Mouse (Mus musculus): ENCODE measurements around the gene Sidt2. TPM values are rescaled to one million over a fixed set of nuclear protein-coding genes. Genes with fewer than 3 reads are reported as not detected.

The Sidt2 gene
- polyA plus RNA-seq, 1 experiment from 2014 or later, result 50.0 TPM

GRCm38 (mm10) chr9:45906355-45907077 lies 48.5 kb downstream of the Sidt2 start, which contains the start of the genes Pcsk7 and Rnf214:
TSS of gene Pcsk7 (plus strand) at chr9:45906497.
TSS of gene Rnf214 (minus strand) at chr9:45906911.
- H3K4me1 ChIP-seq (ENCODE audit: control insufficient read depth, insufficient read depth, low read length), result peaks cover 25% of the 10 kb centered on the region
- H3K36me3 ChIP-seq (ENCODE audit: control insufficient read depth, insufficient read depth, low read length), result peaks cover 13% of the 10 kb centered on the region
- peak; percentile 95 for ATAC-seq
- peak within 1 kb of the TSS; percentile 86 for H3K4me2 ChIP-seq (ENCODE audit: low read length)
- H3K9ac ChIP-seq (ENCODE audit: low read depth, low read length), result peak within 1 kb of the TSS; percentile 91
- H3K9me3 ChIP-seq (replicated peaks; ENCODE audit: control insufficient read depth, low read length, poor library complexity, severe bottlenecking), result no peaks in the 10 kb centered on the region
- H3K27ac ChIP-seq (ENCODE audit: low read length), result peak within 1 kb of the TSS; percentile 98
- under 1% methylated on average over 68 of the region's 80 CpGs for WGBS
- H3K27me3 ChIP-seq (ENCODE audit: control insufficient read depth, insufficient read depth, low read depth, low read length), result no peaks in the 10 kb centered on the region
- peak within 1 kb of the TSS; percentile 95 for H3K4me3 ChIP-seq (ENCODE audit: low read depth, low read length)

GRCm38 (mm10) chr9:45905811-45906237 lies 49.2 kb downstream of the Sidt2 start:
- ATAC-seq, result peak; percentile 53
- peaks cover 8% of the 10 kb centered on the region for H3K36me3 ChIP-seq (ENCODE audit: control insufficient read depth, insufficient read depth, low read length)
- peak overlapping the region; percentile 95 for H3K4me3 ChIP-seq (ENCODE audit: low read depth, low read length)
- peak overlapping the region; percentile 98 for H3K27ac ChIP-seq (ENCODE audit: low read length)
- peaks cover 25% of the 10 kb centered on the region for H3K4me1 ChIP-seq (ENCODE audit: control insufficient read depth, insufficient read depth, low read length)
- H3K27me3 ChIP-seq (ENCODE audit: control insufficient read depth, insufficient read depth, low read depth, low read length), result no peaks in the 10 kb centered on the region
- H3K9ac ChIP-seq (ENCODE audit: low read depth, low read length), result peak overlapping the region; percentile 91
- under 1% methylated on average over 18 of the region's 27 CpGs for WGBS
- peak overlapping the region; percentile 86 for H3K4me2 ChIP-seq (ENCODE audit: low read length)
- no peaks in the 10 kb centered on the region for H3K9me3 ChIP-seq (replicated peaks; ENCODE audit: control insufficient read depth, low read length, poor library complexity, severe bottlenecking)

GRCm38 (mm10) chr9:45905196-45905595 lies 49.9 kb downstream of the Sidt2 start:
- Histone ChIP-seq H3K4me3 (ENCODE audit: low read depth, low read length) (peak overlapping the region; percentile 95), H3K9ac (ENCODE audit: low read depth, low read length) (peak overlapping the region; percentile 91), H3K4me1 (ENCODE audit: control insufficient read depth, insufficient read depth, low read length) (peaks cover 25% of the 10 kb centered on the region), H3K36me3 (ENCODE audit: control insufficient read depth, insufficient read depth, low read length) (peaks cover 2% of the 10 kb centered on the region), H3K9me3 (replicated peaks; ENCODE audit: control insufficient read depth, low read length, poor library complexity, severe bottlenecking) (no peaks in the 10 kb centered on the region), H3K27me3 (ENCODE audit: control insufficient read depth, insufficient read depth, low read depth, low read length) (no peaks in the 10 kb centered on the region), H3K4me2 (ENCODE audit: low read length) (peak overlapping the region; percentile 86), H3K27ac (ENCODE audit: low read length) (peak overlapping the region; percentile 98; the same call in 1 of the 2 replicates)
- 48% methylated on average over 4 of the region's 4 CpGs for WGBS
- ATAC-seq, result no peak

- Histone ChIP-seq H3K27me3 (ENCODE audit: control insufficient read depth, insufficient read depth, low read depth, low read length) (no peaks in the 10 kb centered on the region), H3K27ac (ENCODE audit: low read length) (no peak overlapping the region), H3K4me3 (ENCODE audit: low read depth, low read length) (no peak overlapping the region), H3K36me3 (ENCODE audit: control insufficient read depth, insufficient read depth, low read length) (peaks cover 36% of the 10 kb centered on the region), H3K9ac (ENCODE audit: low read depth, low read length) (no peak overlapping the region), H3K4me1 (ENCODE audit: control insufficient read depth, insufficient read depth, low read length) (no peaks in the 10 kb centered on the region), H3K4me2 (ENCODE audit: low read length) (no peak overlapping the region), H3K9me3 (replicated peaks; ENCODE audit: control insufficient read depth, low read length, poor library complexity, severe bottlenecking) (no peaks in the 10 kb centered on the region)
- no peak for ATAC-seq
Measured at GRCm38 (mm10) chr9:45893681-45894080, 61.4 kb downstream of the Sidt2 start.

Small RNA genes within 50 kb of the gene (microRNA-seq; reads per million reads assigned to microRNA genes)
- not detected for gene Mir7087

Other genes starting within 250 kb of the Sidt2 start
- 10.7 and 12.7 TPM in 2 replicates for gene Cep164, start 126.6 kb downstream of the Sidt2 start, polyA plus RNA-seq (2015; fragmentation: Nextera tagmentation; extraction: Ambion mirVana)
- gene Bace1, start 116.7 kb downstream of the Sidt2 start, polyA plus RNA-seq (2015; fragmentation: Nextera tagmentation; extraction: Ambion mirVana), result 48.1 and 51.3 TPM in 2 replicates
- gene Pcsk7, start 48.8 kb downstream of the Sidt2 start, polyA plus RNA-seq (2015; fragmentation: Nextera tagmentation; extraction: Ambion mirVana), result 22.6 and 25.4 TPM in 2 replicates
- 97.9 and 118 TPM in 2 replicates for gene Rnf214, start 48.3 kb downstream of the Sidt2 start, polyA plus RNA-seq (2015; fragmentation: Nextera tagmentation; extraction: Ambion mirVana)
- 3.1 and 5.5 TPM in 2 replicates for gene Tagln, start 19.2 kb downstream of the Sidt2 start, polyA plus RNA-seq (2015; fragmentation: Nextera tagmentation; extraction: Ambion mirVana)
- 287 and 294 TPM in 2 replicates for gene Pafah1b2, start 57.4 kb upstream of the Sidt2 start, polyA plus RNA-seq (2015; fragmentation: Nextera tagmentation; extraction: Ambion mirVana)
- gene Sik3, start 57.6 kb upstream of the Sidt2 start, polyA plus RNA-seq (2015; fragmentation: Nextera tagmentation; extraction: Ambion mirVana), result 5.1 and 5.9 TPM in 2 replicates